Mouse (Mus musculus) gastrocnemius, adult 2 months (tissue): ENCODE results near the gene Olfr220. TPM values are rescaled to one million over a fixed set of nuclear protein-coding genes. Genes with fewer than 3 reads are reported as not detected.

ENCODE experiments used
- DNase-seq: peaks from one replicate; pipeline ENCODE4 v3.0.0; 2022
- H3K27ac ChIP-seq: fragments of 200-600 bp; 2 replicates; pipeline ENCODE4 v1.8.1; 2022; ENCODE audit warnings: mild to moderate bottlenecking
- H3K4me3 ChIP-seq: fragments of 200-600 bp; 2 replicates; pipeline ENCODE4 v1.8.1; 2022; ENCODE audit warnings: mild to moderate bottlenecking, moderate library complexity
- CTCF ChIP-seq: fragments of 200-600 bp; IDR thresholded peaks from 2 replicates; pipeline ENCODE4 v1.8.1; 2022; ENCODE audit warnings: antibody characterized with exemption, mild to moderate bottlenecking, moderate library complexity
- intact Hi-C: fragments of 180-260 bp; cut with DNase I; formaldehyde crosslinking; loops from one replicate; pipeline ENCODE4 v1.15.1; 2025
- long read RNA-seq, 2 experiments: library from polyadenylated mRNA; stranded (forward); transcript quantifications; one replicate each; pipeline ENCODE4 v2.0.0; 2021
- total RNA-seq, 2 experiments: library from RNA; stranded (reverse); gene quantifications; 2 replicates each; pipeline ENCODE4 v1.2.3; 2021

Olfr220 gene
- total RNA-seq, result not detected
- long read RNA-seq, experiment 1, result 0 reads
- long read RNA-seq, experiment 2, result 0 reads

DNA sequence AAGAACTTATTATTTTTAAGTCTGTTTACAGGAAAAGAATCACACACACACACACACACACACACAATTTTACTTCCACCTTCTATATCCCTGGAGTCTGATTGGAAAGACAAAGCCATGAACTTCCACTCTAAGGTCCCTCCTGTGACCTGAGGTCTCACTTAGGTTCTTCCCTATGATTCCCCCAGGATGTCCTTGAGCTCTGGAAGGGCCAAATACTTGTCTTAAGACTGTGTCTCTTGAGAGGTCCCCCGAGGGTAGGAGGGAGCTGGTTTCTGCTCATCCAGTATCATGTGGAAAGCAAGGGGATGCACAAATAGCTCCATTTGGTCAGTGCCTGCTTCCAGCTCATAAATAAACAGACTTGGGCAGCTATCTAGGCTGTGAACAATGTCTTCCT is at the start of gene Olfr220:
TSS of gene Olfr220 (plus strand) at position 301 of the 400 bp plus-strand sequence.
- intact Hi-C loops, result no loop called here
- no peak within 1 kb of the TSS for H3K4me3 ChIP-seq
- no peak for TF ChIP-seq CTCF

DNA sequence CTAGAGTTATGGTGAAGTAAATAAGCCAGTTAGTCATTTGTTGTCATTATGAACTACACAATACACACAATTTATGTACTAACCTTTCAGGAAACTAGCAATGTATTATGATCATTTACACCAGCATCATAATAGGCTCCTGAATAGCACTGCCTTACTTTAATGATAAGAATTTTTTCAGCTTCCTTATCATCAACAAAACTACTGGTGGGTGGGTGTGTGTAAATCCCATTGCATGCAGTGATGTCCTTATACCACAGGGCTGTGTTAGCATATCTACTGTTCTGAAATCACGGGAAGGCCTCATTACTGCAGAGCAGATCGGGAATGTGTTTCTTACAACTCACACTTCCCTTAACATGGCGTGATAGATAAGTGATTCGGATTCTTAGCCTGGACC is 18.9 kb upstream of the Olfr220 start:
- Histone ChIP-seq H3K27ac (no peak overlapping the region), H3K4me3 (no peak overlapping the region)
- intact Hi-C loops, result no loop called here
- no peak for DNase-seq
- TF ChIP-seq CTCF, result no peak

More for the DNA sequence above, at the start of gene Olfr220:
- no peak within 1 kb of the TSS for H3K27ac ChIP-seq
- DNase-seq, result no peak

DNA sequence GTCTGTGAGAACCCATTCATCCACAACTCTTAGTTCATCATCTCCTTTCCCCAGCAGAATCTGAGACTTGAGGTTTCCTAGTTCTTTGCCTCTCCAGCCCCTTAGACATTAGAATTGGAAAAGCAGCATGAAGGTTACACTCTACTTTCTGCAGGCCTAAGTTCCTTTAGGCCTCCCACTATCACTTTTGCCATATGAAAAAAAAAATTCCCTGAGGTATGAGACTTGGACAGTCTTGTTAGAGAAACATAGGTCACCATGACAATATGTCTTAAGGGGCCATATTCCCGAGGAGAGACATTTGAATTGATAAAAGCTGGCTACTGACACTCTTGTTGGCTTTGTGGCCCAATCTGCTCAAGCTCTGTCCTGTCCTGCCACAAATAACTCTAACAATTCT is 18.1 kb upstream of the Olfr220 start, which contains the start of gene Olfr414:
TSS of gene Olfr414 (plus strand) at position 301 of the 400 bp plus-strand sequence.
- TF ChIP-seq CTCF, result no peak
- no peak within 1 kb of the TSS for H3K27ac ChIP-seq
- intact Hi-C loops, result no loop called here
- DNase-seq, result no peak
- H3K4me3 ChIP-seq, result no peak within 1 kb of the TSS

DNA sequence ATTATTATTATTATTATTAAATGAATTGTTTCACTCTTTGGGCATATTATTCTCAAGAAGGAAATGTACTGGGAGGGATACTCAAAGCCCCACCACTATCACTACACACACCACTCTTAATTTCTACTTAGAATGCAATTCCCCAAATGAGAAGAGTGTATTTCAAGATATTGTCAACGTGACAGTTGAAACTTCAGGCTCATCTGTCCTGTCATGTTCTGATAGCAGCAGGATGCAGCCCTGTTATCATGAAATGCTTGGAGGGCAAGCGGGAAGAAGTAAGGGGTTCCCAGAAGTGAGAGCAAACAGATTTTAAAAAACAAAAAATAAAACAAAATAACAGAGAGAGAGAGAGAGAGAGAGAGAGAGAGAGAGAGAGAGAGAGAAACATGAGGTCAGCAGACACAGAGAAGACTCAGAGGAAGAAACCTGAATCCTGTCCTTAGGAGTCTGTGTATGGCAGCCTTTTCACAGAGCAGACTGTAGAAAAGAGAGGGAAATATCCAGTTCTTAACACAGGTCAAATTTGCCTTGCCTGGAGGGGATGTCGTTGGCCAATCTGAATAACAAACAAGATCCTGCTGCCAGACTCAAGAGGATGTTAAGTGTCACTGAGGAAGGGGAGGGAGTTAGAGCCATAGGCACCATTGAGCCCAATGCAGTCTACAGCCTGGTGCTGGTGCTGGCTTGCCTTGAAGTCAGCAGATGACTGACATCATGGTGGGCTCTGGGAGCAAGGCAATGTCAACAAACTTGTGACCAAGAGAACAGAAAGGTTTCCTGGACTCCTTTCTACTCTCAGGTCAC is 15.5 kb upstream of the Olfr220 start:
- Histone ChIP-seq H3K4me3 (no peak overlapping the region), H3K27ac (no peak overlapping the region)
- TF ChIP-seq CTCF, result no peak
- DNase-seq, result no peak
- intact Hi-C loops, result no loop called here

DNA sequence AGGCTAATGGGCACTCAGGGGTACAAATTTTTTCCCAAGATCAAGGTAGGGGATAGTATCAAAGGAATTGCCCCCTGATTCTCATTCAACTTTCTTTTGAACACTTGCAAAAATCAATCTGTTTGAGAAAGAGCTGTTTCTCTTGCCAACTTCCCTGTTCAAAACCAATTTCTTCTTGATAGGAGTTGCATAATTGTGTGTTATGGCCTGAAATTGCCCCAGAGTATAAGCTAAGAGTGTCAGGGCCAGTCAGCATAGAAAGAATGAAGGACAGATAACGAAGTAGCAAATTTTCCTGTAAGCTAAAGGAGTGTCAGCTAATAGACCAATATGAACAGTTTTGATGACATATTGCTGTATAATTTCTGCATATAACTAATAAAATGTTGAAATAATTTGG is 14.5 kb upstream of the Olfr220 start:
- H3K4me3 ChIP-seq, result no peak overlapping the region
- intact Hi-C loops, result no loop called here
- TF ChIP-seq CTCF, result no peak
- no peak for DNase-seq
- H3K27ac ChIP-seq, result no peak overlapping the region

DNA sequence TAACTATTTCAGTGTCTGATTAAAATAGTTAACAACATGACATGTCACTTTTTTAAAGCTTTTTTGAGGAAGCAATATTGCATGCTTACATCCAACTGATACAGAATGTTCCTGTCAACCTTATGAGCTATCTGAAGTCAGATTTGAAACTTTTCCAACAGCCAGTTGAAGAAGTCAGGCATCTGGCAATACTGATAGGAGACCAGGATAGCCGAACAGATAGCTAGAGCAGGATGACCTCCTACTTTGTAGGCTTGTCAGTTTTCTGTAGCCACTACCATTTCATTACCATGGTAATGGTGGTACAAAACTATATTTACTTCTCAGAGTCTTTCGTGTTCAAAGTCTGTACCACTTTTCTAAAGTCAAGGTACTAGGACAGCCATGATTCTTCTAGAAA is 13.5 kb upstream of the Olfr220 start:
- Histone ChIP-seq H3K4me3 (no peak overlapping the region), H3K27ac (no peak overlapping the region)
- TF ChIP-seq CTCF, result no peak
- intact Hi-C loops, result no loop called here
- no peak for DNase-seq

DNA sequence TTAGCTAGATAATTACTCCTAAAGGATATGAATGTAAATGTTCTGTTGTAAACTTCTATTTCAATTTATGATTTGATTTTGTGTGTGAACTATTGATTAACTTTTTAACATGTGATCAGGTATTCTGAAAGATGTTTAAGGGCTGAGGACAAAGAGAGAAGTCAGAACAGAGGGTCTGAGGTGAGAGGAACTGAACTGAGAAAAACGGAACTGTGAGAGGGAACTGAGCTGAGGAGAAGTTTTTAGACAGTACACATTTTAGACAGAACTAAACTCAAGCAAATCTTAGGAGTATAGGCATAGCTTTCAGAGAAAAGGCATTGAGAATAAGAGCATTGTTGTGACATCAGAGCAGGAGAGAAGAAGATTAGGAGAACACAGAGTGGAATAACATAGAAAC is 7.8 kb upstream of the Olfr220 start:
- no peak for TF ChIP-seq CTCF
- no peak overlapping the region for H3K27ac ChIP-seq
- DNase-seq, result no peak
- intact Hi-C loops, result no loop called here
- H3K4me3 ChIP-seq, result no peak overlapping the region

DNA sequence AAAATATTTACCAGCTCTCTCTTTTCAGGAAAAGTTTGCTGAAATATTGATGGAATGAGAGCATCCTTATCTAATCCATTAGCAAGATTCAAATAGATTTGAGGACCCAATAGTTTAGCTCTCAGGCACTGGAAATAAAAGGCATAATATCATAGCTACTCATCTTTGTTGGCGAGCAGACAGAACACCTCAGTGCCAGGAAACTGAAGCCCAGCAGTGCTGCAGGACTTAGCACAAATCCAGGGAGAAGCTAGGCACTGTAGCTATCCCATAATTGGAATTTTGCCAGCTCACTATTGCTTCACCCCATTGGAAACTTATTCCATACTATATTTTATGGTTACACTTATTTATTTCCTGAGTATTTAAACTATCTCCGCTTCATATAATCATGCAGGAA is 13.2 kb downstream of the Olfr220 start:
- no peak overlapping the region for H3K4me3 ChIP-seq
- intact Hi-C loops, result no loop called here
- no peak for DNase-seq

DNA sequence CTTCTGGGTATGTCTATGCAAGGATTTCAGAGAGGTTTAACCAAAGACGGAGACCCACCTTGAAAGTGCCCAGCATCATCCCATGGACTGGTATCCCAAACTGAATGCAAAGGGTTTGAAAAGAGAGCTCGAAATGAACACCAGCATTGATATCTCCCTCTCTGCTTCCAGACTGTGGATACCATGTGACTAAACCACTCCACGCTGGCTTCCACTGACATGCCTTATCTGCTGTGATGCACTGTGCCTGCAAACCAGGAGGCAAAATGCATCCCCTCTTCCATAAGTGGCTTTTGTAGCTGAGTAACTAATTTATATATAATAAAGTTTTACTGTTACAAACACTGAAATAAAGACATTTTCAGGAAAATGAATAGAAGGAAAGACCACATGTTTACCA is 23.5 kb downstream of the Olfr220 start:
- TF ChIP-seq CTCF, result no peak
- no peak overlapping the region for H3K4me3 ChIP-seq
- H3K27ac ChIP-seq, result no peak overlapping the region
- intact Hi-C loops, result loop anchor here (5.0 kb wide), 2 partner anchors 298 to 1008 kb away; no protein-coding TSS in a partner anchor
- no peak for DNase-seq

More for the DNA sequence above, 13.2 kb downstream of the Olfr220 start:
- TF ChIP-seq CTCF, result no peak
- no peak overlapping the region for H3K27ac ChIP-seq

DNA sequence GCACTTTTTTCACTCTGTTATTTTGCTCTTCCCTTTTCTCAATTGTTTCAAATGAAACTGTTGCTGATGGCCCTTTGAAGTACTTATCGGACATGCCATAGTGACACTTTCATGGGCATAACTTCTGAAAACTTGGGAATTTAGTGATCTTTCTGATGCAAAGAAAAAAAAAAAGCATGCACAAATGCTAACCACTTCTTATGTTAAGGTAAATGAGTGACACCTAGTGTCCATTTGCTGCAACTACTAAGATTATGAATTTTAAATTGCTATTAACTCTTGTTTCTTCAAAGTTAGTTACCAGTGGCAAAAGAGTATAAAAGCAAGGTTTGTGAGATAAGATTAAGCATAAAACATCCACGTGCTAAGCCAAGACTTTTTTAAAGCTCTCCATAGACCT is 24.4 kb downstream of the Olfr220 start:
- intact Hi-C loops, result loop anchor here (5.0 kb wide), 2 partner anchors 299 to 1009 kb away; no protein-coding TSS in a partner anchor
- TF ChIP-seq CTCF, result peak; percentile 58
- no peak for DNase-seq
- H3K27ac ChIP-seq, result no peak overlapping the region
- H3K4me3 ChIP-seq, result no peak overlapping the region

DNA sequence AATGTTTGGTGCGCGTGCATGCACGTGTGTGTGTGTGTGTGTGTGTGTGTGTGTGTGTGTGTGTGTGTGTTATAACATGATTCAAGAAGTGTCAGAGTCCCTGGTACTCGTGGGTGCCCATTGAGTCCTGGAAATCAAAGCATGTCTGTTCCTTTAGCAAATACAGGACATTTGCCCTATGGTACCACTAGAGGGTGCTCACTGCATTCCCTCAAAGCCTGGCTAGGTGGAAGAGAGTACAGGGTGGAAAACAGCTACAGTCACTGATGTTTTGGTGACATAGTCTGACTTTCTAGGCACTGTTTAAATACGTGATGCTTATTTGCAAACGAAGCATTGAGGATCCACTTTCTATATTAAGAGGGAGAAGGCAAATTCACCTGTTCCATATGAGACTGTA is 27.9 kb downstream of the Olfr220 start:
- intact Hi-C loops, result loop anchor here (5.0 kb wide), 3 partner anchors 83 to 1012 kb away; no protein-coding TSS in a partner anchor
- TF ChIP-seq CTCF, result peak; percentile 67
- Histone ChIP-seq H3K27ac (no peak overlapping the region), H3K4me3 (no peak overlapping the region)
- no peak for DNase-seq

DNA sequence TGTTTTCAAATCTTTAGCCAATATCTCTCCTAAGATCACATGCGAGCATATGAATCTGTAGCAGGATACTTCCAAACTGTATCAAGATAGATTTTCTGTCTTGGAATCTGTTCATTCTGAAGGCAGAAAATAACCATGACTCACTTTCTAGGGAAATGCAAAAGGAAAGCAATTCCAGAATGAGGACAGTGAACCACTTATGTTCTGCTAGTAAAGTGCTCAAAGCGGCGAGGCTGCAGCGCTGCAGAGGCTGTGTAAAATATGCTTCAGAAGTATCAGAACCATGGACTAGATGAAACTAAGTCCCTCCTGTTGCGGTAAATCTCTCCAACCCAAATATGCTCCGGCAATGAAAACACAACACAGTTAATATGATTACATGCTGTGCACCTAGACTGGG is 40.7 kb downstream of the Olfr220 start:
- intact Hi-C loops, result no loop called here
- no peak for TF ChIP-seq CTCF
- DNase-seq, result no peak
- H3K27ac ChIP-seq, result no peak overlapping the region
- H3K4me3 ChIP-seq, result no peak overlapping the region

DNA sequence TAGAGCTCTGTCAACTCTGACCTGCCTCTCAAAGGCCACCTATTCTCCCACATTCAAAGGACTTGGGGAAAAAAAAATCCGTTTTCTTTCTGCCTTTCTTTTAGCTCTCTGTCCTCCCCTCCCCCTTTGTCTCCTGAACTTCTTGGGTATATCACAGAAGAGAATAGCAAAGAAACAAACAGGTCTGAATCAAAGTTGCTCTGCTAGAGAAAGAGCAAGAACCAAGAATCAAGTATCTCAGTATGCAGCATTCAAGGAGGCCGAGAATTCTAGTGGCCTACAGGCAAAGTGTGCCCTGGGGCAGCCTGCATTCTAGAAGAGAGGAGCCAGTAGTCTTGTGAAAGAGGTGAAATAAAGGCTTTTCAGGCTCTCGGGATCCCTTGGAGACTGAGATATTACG is 58.2 kb downstream of the Olfr220 start:
- no peak for TF ChIP-seq CTCF
- no peak for DNase-seq
- Histone ChIP-seq H3K4me3 (no peak overlapping the region), H3K27ac (no peak overlapping the region)
- intact Hi-C loops, result no loop called here

Other genes starting within 250 kb of the Olfr220 start
- gene Olfr419, start 190.0 kb upstream of the Olfr220 start, total RNA-seq, result not detected
- gene Mptx1, start 111.6 kb upstream of the Olfr220 start, total RNA-seq, result not detected
- not detected for gene Olfr417, start 77.0 kb upstream of the Olfr220 start, total RNA-seq
- not detected for gene Olfr248, start 51.0 kb upstream of the Olfr220 start, total RNA-seq
- not detected for gene Olfr414, start 18.0 kb upstream of the Olfr220 start, total RNA-seq
- under 1 TPM; 0.26 to 0.28 TPM for gene Fmn2, start 59.7 kb downstream of the Olfr220 start, total RNA-seq